Mouse (Mus musculus) kidney, postnatal 14 days (tissue): ENCODE results near the gene Kiz.

ENCODE experiments used
- DNase-seq: peaks from one replicate; pipeline ENCODE4 v3.0.0; 2022; ENCODE audit warnings: mixed read lengths

The Kiz gene

GRCm38 (mm10) chr2:146871300-146872269 is 15.9 kb downstream of the Kiz start:
- no peak for DNase-seq

- peak; percentile 21 for DNase-seq
These were observed 17.0 kb downstream of the Kiz start for GRCm38 (mm10) chr2:146872697-146873096.

DNA sequence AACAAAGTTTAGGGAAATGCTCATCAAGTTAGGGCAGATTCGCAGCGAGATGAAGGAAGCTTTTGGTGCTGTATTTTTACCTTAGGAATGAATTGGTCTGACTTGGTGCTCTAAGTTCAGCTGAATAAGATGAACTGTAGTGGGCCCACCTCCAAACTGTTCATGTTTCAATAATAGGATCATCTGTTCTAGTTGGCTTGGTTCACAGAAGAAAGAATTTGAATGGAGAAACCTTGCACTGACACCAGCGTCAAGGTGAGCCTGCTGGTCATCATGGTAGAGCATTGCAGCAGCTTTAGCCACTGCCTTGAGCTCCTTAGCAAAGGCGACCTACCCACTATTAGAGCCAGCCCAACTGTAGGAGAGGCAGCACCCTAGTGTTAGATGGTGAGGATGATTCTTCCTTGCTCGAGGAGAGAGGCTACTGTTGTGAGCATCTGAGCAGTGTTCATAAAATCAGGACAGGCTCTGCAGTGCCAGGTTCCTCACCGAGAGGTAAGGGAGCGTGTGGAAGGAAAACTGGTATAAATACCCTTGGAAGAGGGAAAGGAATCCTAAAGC is 18.3 kb downstream of the Kiz start:
- DNase-seq = no peak

DNA sequence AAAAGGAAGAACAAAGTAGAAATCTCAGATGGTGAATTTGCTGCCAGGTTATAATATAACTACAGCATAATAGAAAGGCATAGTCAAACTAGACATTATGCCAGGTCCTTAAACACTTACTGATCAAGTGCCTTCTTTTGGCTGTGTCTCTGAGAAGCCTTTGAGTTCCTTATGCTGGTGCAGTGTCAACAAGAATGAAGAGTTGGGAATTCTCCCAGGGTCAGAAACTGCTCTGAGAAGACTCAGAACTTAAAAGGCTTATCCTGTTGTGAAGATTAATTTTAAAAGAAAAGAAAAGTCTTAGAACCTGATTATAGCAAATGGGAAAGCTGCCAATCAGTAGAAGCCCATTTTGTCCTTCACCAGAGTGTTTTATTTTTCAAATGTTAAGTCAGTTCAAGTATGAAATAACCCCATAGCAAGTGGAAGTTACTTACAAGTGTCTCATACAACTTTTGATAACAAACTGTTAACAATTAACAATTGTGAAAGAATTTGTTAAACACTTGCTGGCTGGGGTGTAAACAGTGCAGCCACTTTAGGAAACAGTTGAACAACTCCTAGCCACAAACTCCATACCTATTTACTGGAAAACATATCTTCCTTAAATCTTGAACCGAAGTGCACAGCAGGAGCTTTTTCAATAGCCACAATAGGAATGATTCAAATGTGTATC is 21.9 kb downstream of the Kiz start:
- no peak for DNase-seq

GRCm38 (mm10) chr2:146881623-146882022 is 26.0 kb downstream of the Kiz start:
- no peak for DNase-seq

GRCm38 (mm10) chr2:146884291-146884855 is 28.7 kb downstream of the Kiz start:
- peak; percentile 15 for DNase-seq

- DNase-seq = no peak
These were observed 33.2 kb downstream of the Kiz start for GRCm38 (mm10) chr2:146888786-146889414.

- no peak for DNase-seq
These were observed 43.3 kb downstream of the Kiz start for GRCm38 (mm10) chr2:146898977-146899376.

GRCm38 (mm10) chr2:146916085-146916484 is 60.4 kb downstream of the Kiz start:
- DNase-seq = no peak

GRCm38 (mm10) chr2:146917770-146918169 is 62.1 kb downstream of the Kiz start:
- no peak for DNase-seq

GRCm38 (mm10) chr2:146920375-146921160 is 64.9 kb downstream of the Kiz start:
- no peak for DNase-seq

GRCm38 (mm10) chr2:146925296-146925695 is 69.6 kb downstream of the Kiz start:
- DNase-seq = no peak

DNA sequence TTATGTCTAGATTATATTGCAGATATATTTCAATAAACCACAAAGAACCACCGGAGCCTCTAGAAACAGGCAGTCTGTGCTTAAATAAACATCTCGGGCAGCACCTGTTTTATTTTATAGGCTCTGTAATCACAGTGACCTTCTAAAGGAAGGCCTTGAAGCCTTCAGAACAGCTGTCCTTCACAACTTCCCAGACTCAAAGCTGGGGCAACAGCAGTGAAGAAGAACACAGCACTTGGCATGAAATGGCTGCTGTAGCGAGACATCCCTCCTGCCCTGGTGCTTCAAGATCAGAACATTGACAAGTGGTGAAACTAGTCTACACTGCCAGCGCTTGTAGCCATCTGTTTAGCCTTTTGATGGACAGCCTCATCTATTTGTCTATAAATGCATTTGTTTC is 70.2 kb downstream of the Kiz start:
- DNase-seq = no peak

DNA sequence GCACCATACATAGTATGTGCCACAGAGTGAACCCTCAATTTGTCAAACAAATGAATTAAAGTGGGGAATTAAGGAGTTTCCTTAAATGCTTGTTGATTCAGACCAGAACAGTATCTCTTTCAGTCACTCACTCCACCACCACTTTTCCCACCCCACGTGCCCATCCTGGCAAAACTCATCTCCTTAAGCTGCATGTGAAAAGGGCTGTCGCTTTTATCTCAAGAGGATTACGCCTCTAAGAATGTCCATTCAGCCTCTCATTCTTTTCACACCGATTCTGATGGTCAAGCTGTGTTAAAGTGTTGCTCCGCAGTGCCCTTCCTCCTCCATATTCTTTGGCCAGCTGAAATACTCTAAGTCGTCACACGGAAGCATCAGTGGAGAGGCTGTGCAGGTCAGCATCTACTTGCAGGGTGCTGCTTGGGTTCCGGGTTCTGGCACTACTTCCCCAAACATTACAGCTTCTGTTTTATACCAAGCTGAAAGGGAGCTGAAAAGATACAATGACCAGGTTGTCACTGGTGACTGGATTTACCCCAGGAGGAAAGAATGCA is 92.6 kb downstream of the Kiz start:
- no peak for DNase-seq

DNA sequence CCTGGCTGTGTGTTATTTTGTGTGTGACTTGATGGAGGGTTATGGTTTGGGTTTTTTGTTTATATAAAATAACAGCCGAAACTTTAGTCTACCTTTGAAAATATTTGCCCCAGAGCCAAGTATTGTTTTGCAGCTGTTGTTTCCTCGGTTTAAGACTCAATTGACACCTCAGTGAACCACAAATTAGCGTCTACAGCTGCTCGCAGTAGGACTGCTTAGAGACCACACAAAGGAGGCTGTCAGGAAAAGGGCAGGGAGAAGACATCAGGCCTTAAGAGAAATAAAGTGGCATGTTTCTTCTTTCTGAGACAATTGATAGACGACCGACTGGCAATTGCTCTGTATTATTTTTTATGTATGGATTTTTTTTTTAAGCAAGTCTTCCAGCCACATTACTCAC is 100.7 kb downstream of the Kiz start:
- DNase-seq = no peak

DNA sequence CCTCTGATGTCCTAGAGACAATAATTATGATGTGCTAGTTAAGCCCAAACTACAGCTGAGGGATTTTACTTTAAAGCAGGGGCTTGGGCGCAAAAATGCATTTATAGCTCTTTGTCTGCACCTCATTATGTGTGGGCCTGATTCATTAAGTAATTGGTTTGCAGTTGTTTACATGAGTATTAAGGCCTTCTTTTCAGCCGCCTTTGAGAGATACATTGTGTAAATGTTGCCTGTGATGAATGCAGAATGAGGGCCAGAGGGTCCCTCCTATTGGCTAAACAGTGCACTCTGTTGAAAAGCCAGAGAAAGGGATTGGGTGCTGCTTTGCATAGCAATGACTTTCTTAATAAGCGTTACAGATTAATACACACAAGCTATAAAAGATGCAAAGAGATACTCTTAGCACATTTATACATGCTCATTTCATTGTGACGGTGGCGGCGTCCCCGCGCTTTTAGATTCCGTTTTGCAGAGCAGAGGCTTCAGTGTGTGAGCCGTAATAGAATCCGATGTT is 102.8 kb downstream of the Kiz start:
- no peak for DNase-seq

- peak; percentile 83 for DNase-seq
These were observed 103.5 kb downstream of the Kiz start for GRCm38 (mm10) chr2:146958951-146959821.

- DNase-seq = no peak
These were observed 119.4 kb downstream of the Kiz start for GRCm38 (mm10) chr2:146975024-146975423.

- DNase-seq = no peak
These were observed 119.9 kb downstream of the Kiz start for GRCm38 (mm10) chr2:146975453-146976028.

- no peak for DNase-seq
These were observed 127.1 kb downstream of the Kiz start for GRCm38 (mm10) chr2:146982786-146983185.
